Mouse (Mus musculus) midbrain, postnatal 0 days (tissue): ENCODE data around the gene Dgkk. TPM values are rescaled to one million over a fixed set of nuclear protein-coding genes. Genes with fewer than 3 reads are reported as not detected.
"Not testable (repeated sequence)": the region's sequence is repeated elsewhere in the genome, so short reads cannot be mapped to it uniquely, and the experiment has no call there.

Experiments used
- ATAC-seq: fragments of 200-750 bp; cut with Nextera tagmentation; 2 replicates; pipeline ENCODE4 v1.8.0; 2017; ENCODE audit warnings: moderate number of reproducible peaks, mild to moderate bottlenecking, moderate TSS enrichment, moderate library complexity; ENCODE audit not compliant: low FRiP score
- DNase-seq: peaks from one replicate; pipeline ENCODE4 v3.0.0-alpha.2; 2015; ENCODE audit warnings: low spot score
- H3K27ac ChIP-seq: fragments of 300-500 bp; sonication (generic); 2 replicates; pipeline ENCODE4 v1.5.1; 2014; ENCODE audit warnings: low read depth, mild to moderate bottlenecking, low read length, mixed read lengths
- H3K27me3 ChIP-seq: fragments of 300-500 bp; sonication (generic); 2 replicates; pipeline ENCODE4 v1.6.1; 2014; ENCODE audit warnings: low read length, control low read depth, mixed read lengths; ENCODE audit not compliant: insufficient read depth
- H3K36me3 ChIP-seq: fragments of 300-500 bp; sonication (generic); 2 replicates; pipeline ENCODE4 v1.6.1; 2014; ENCODE audit warnings: low read length, control low read depth, mixed read lengths; ENCODE audit not compliant: insufficient read depth
- H3K4me1 ChIP-seq: fragments of 300-500 bp; sonication (generic); 2 replicates; pipeline ENCODE4 v1.6.1; 2014; ENCODE audit warnings: mild to moderate bottlenecking, control low read depth, antibody characterized with exemption, low read length, mixed read lengths; ENCODE audit not compliant: insufficient read depth
- H3K4me2 ChIP-seq: fragments of 300-500 bp; sonication (generic); 2 replicates; pipeline ENCODE4 v1.6.1; 2014; ENCODE audit warnings: low read depth, mild to moderate bottlenecking, low read length, mixed read lengths; ENCODE audit not compliant: poor library complexity, severe bottlenecking
- H3K4me3 ChIP-seq: fragments of 300-500 bp; sonication (generic); 2 replicates; pipeline ENCODE4 v1.5.1; 2014; ENCODE audit warnings: low read depth, mild to moderate bottlenecking, low read length, moderate library complexity
- H3K9ac ChIP-seq: fragments of 300-500 bp; sonication (generic); replicated peaks from 2 replicates; pipeline ENCODE4 v1.6.1; 2014; ENCODE audit warnings: mild to moderate bottlenecking, low read length, moderate library complexity, mixed read lengths; ENCODE audit not compliant: poor library complexity, severe bottlenecking
- H3K9me3 ChIP-seq: fragments of 300-500 bp; sonication (generic); 2 replicates; pipeline ENCODE4 v1.6.1; 2016; ENCODE audit warnings: low read length, control low read depth
- CTCF ChIP-seq: IDR thresholded peaks from 2 replicates; pipeline ENCODE4 v1.5.1; 2016; ENCODE audit warnings: antibody characterized with exemption, mild to moderate bottlenecking
- WGBS: fragments of 180-500 bp; shearing (Covaris S2); extraction: QIAGEN DNeasy Blood & Tissue Kit; methylation state at CpG from one replicate; pipeline ENCODE4 v1.1.7; 2014; 5-methylcytosine and 5-hydroxymethylcytosine counted together
- polyA plus RNA-seq: library from polyadenylated mRNA; unstranded; fragments of >200 nt; fragmentation: Nextera tagmentation; extraction: Ambion mirVana; gene quantifications from 2 replicates; pipeline ENCODE4 v1.2.1, GENCODE M21; 2015
- total RNA-seq: library from RNA; depleted of rRNA; stranded (reverse); fragments of >200 nt; gene quantifications from 2 replicates; pipeline ENCODE4 v1.2.3, GENCODE M21; 2014

Dgkk gene
- total and polyA plus RNA-seq, 2 experiments from 2014 or later: 3.0 to 8.1 TPM

DNA sequence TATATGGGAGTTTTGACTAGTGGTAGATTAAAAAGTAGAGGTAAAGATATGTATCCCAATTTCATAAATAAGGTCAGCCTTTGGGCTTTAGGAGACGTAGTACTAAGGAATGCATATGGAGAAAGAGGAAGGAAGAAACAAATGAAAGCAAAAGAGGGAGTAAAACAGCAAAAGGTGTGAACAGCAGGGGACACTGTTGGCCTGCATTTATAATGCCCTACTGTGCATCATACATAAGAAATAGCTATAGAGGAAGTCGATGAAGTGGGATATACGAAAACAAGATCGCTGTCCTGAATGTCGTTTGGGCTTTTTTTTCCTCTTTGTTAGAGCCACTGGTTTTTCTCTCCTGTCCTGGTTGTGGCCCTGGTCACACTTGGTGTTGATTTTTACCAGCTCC is 143.1 kb downstream of the Dgkk start:
- Histone ChIP-seq H3K4me2 (no peak overlapping the region), H3K36me3 (no peaks in the 10 kb centered on the region)
- WGBS: 75% methylated on average over 5 of the region's 5 CpGs

GRCm38 (mm10) chrX:6926224-6926623 is 147.1 kb downstream of the Dgkk start:
- no peaks in the 10 kb centered on the region for H3K27me3 ChIP-seq
- DNase-seq (no peak), ATAC-seq (no peak)
- H3K9me3 ChIP-seq: no peaks in the 10 kb centered on the region
- no peaks in the 10 kb centered on the region for H3K4me1 ChIP-seq
- TF ChIP-seq CTCF: no peak
- H3K36me3 ChIP-seq: no peaks in the 10 kb centered on the region
- H3K9ac ChIP-seq: no peak overlapping the region
- no peak overlapping the region for H3K4me2 ChIP-seq
- H3K27ac ChIP-seq: no peak overlapping the region
- WGBS: 74% methylated on average over 4 of the region's 4 CpGs
- H3K4me3 ChIP-seq: no peak overlapping the region

More for the DNA sequence above, 143.1 kb downstream of the Dgkk start:
- Histone ChIP-seq H3K9me3 (no peaks in the 10 kb centered on the region), H3K4me1 (no peaks in the 10 kb centered on the region), H3K27me3 (no peaks in the 10 kb centered on the region), H3K9ac (no peak overlapping the region), H3K27ac (no peak overlapping the region), H3K4me3 (no peak overlapping the region)
- DNase-seq (no peak), ATAC-seq (no peak)
- 0 out of 2 replicates have a peak, but pooled peaks have one; percentile 20 for TF ChIP-seq CTCF

- WGBS: 83% methylated on average over 3 of the region's 3 CpGs
Observed at GRCm38 (mm10) chrX:6968598-6968997, 189.5 kb downstream of the Dgkk start.

DNA sequence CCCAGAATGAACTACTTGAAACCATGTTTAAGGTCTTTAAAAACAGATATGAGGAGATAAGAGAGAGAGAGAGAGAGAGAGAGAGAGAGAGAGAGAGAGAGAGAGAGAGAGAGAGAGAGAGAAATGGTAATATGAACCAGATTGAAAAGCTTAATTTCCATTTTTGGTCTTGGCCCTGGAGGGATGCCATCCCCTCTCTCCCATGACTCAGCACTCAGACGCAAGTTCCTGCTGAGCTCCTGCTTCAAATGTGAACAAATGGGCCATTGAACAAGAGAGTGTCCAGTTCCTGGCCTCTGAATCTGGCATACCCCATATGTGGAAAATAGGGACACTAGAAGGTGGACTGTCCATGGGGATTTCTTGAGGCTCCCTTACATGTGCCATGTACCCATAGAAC is 192.8 kb downstream of the Dgkk start:
- no peaks in the 10 kb centered on the region for H3K4me1 ChIP-seq
- ATAC-seq: no peak
- 69% methylated on average over 1 of the region's 1 CpGs for WGBS
- no peak for TF ChIP-seq CTCF
- no peaks in the 10 kb centered on the region for H3K9me3 ChIP-seq
- DNase-seq: no peak
- no peak overlapping the region for H3K4me2 ChIP-seq
- no peaks in the 10 kb centered on the region for H3K27me3 ChIP-seq
- H3K36me3 ChIP-seq: no peaks in the 10 kb centered on the region
- no peak overlapping the region for H3K9ac ChIP-seq
- H3K27ac ChIP-seq: no peak overlapping the region
- no peak overlapping the region for H3K4me3 ChIP-seq

More at GRCm38 (mm10) chrX:6968598-6968997, 189.5 kb downstream of the Dgkk start:
- H3K9ac ChIP-seq: no peak overlapping the region
- no peaks in the 10 kb centered on the region for H3K36me3 ChIP-seq
- no peaks in the 10 kb centered on the region for H3K9me3 ChIP-seq
- H3K4me1 ChIP-seq: no peaks in the 10 kb centered on the region
- H3K4me3 ChIP-seq: no peak overlapping the region
- H3K27me3 ChIP-seq: no peaks in the 10 kb centered on the region
- ATAC-seq: no peak
- H3K27ac ChIP-seq: no peak overlapping the region
- TF ChIP-seq CTCF: no peak
- no peak for DNase-seq
- no peak overlapping the region for H3K4me2 ChIP-seq

- H3K27me3 ChIP-seq, H3K4me3 ChIP-seq: not testable (repeated sequence)
- 86% methylated on average over 3 of the region's 4 CpGs for WGBS
Observed at GRCm38 (mm10) chrX:6983916-6984315, 204.8 kb downstream of the Dgkk start.

More at GRCm38 (mm10) chrX:6983916-6984315, 204.8 kb downstream of the Dgkk start:
- not testable (repeated sequence) for H3K9me3 ChIP-seq, ATAC-seq, H3K9ac ChIP-seq, DNase-seq, H3K27ac ChIP-seq, H3K4me1 ChIP-seq, H3K36me3 ChIP-seq, H3K4me2 ChIP-seq
